Mouse (Mus musculus): ENCODE data around the gene Mast1.
"Not testable (repeated sequence)": the region's sequence is repeated elsewhere in the genome, so short reads cannot be mapped to it uniquely, and the experiment has no call there.

Mast1 gene

GRCm38 (mm10) chr8:84910551-84910950 lies 26.6 kb downstream of the Mast1 start:
- no peak for DNase-seq (ENCODE audit: low spot score)

- no peak for DNase-seq (ENCODE audit: low spot score)
Observed at GRCm38 (mm10) chr8:84909949-84910348, 27.2 kb downstream of the Mast1 start.

- no peak for DNase-seq (ENCODE audit: low spot score)
Observed at GRCm38 (mm10) chr8:84909162-84909767, 27.9 kb downstream of the Mast1 start.

GRCm38 (mm10) chr8:84908421-84909161 lies 28.6 kb downstream of the Mast1 start, which contains the start of gene Dnase2a:
TSS of gene Dnase2a (plus strand) at chr8:84908560.
- DNase-seq (ENCODE audit: low spot score), result no peak

GRCm38 (mm10) chr8:84907979-84908378 lies 29.2 kb downstream of the Mast1 start:
- not testable (repeated sequence) for DNase-seq (ENCODE audit: low spot score)

- no peak for DNase-seq (ENCODE audit: low spot score)
Observed at GRCm38 (mm10) chr8:84907493-84907892, 29.7 kb downstream of the Mast1 start.

- DNase-seq (ENCODE audit: low spot score), result no peak
Observed at GRCm38 (mm10) chr8:84907037-84907436, 30.1 kb downstream of the Mast1 start.

- no peak for DNase-seq (ENCODE audit: low spot score)
Observed at GRCm38 (mm10) chr8:84904351-84904750, 32.8 kb downstream of the Mast1 start.

- peak; percentile 92 for DNase-seq (ENCODE audit: low spot score)
Observed at GRCm38 (mm10) chr8:84902920-84903661, 34.1 kb downstream of the Mast1 start.

- no peak for DNase-seq (ENCODE audit: low spot score)
Observed at GRCm38 (mm10) chr8:84902367-84902919, 34.7 kb downstream of the Mast1 start.

GRCm38 (mm10) chr8:84901752-84902151 lies 35.4 kb downstream of the Mast1 start, which contains the start of gene Klf1:
TSS of gene Klf1 (plus strand) at chr8:84901928.
- no peak for DNase-seq (ENCODE audit: low spot score)

GRCm38 (mm10) chr8:84901071-84901470 lies 36.1 kb downstream of the Mast1 start:
- no peak for DNase-seq (ENCODE audit: low spot score)

GRCm38 (mm10) chr8:84895963-84896362 lies 41.2 kb downstream of the Mast1 start:
- no peak for DNase-seq (ENCODE audit: low spot score)

GRCm38 (mm10) chr8:84893709-84894134 lies 43.4 kb downstream of the Mast1 start, which contains the start of gene Gcdh:
TSS of gene Gcdh (minus strand) at chr8:84893921.
- DNase-seq (ENCODE audit: low spot score), result peak; percentile 95

GRCm38 (mm10) chr8:84892993-84893708 lies 44.0 kb downstream of the Mast1 start:
- DNase-seq (ENCODE audit: low spot score), result no peak

- no peak for DNase-seq (ENCODE audit: low spot score)
Observed at GRCm38 (mm10) chr8:84889141-84889540, 48.0 kb downstream of the Mast1 start.

GRCm38 (mm10) chr8:84888280-84888679 lies 48.9 kb downstream of the Mast1 start:
- no peak for DNase-seq (ENCODE audit: low spot score)

- no peak for DNase-seq (ENCODE audit: low spot score)
Observed at GRCm38 (mm10) chr8:84884728-84885127, 52.4 kb downstream of the Mast1 start.

- DNase-seq (ENCODE audit: low spot score), result no peak
Observed at GRCm38 (mm10) chr8:84878915-84879314, 58.2 kb downstream of the Mast1 start.

- peak; percentile 64 for DNase-seq (ENCODE audit: low spot score)
Observed at GRCm38 (mm10) chr8:84877297-84878035, 59.7 kb downstream of the Mast1 start.

- DNase-seq (ENCODE audit: low spot score), result no peak
Observed at GRCm38 (mm10) chr8:84874339-84874738, 62.8 kb downstream of the Mast1 start.

Data from MN1 (cell line).